Mouse (Mus musculus): Measurements from ENCODE around the gene Zdhhc18. TPM values are rescaled to one million over a fixed set of nuclear protein-coding genes. Genes with fewer than 3 reads are reported as not detected.

Gene Zdhhc18
- polyA plus RNA-seq, 2 experiments, result 4.0 to 38.0 TPM

DNA sequence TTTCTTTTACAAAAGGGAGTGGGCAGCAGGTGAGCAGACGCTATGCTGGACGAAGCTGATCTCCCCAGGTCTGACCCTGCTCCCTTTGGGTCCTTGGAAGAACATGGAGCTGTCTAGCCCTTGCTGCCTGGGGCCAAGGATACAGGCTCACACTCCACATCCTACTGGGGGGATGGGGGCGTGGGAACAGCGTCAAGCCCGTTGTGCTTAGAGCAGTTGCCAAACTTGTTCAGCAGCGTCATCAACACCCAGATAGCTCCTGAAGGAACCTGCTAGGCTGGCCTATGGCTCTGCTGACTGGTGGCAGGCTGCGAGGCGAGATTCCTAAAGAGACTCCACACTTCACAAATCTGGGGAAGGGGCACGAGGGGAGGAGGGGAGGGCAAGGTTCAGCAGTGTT, 44.6 kb downstream of the Zdhhc18 start:
- WGBS, result 57% methylated on average over 9 of the region's 9 CpGs
- Histone ChIP-seq H3K27me3 (ENCODE audit: control insufficient read depth, insufficient read depth, low read length) (peaks cover 20% of the 10 kb centered on the region), H3K9ac (ENCODE audit: low read depth, low read length, severe bottlenecking) (no peak overlapping the region)

DNA sequence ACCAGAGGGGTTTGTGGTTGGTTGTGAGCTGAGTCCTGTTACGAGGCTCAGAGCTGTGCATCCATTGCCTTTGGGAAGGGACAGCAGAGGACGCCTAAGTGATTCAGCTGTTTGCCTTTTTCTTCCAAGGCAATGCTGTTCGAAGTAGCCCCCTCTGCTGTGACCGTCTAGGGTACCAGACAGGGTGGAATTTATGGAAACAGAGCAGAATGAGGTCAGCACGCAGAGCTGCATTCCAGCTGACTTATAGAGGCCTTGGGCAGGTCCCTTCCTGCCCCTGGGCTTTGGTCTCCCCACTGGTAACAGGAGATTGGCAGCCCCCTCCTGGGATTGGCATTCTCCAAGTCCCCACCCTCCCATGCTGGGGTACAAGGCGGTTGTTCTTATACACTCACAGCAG, 45.1 kb downstream of the Zdhhc18 start:
- TF ChIP-seq POLR2A (IDR thresholded peaks at IDR 0.05; ENCODE audit: borderline replicate concordance, extremely low read depth, insufficient read depth, insufficient read length), result no peak
- no peak overlapping the region for H3K27ac ChIP-seq (replicated peaks; ENCODE audit: low read depth, low read length)
- WGBS, result 65% methylated on average over 6 of the region's 6 CpGs
- H3K4me1 ChIP-seq (ENCODE audit: control insufficient read depth, insufficient read depth, low read length), result no peaks in the 10 kb centered on the region
- H3K36me3 ChIP-seq (ENCODE audit: control insufficient read depth, insufficient read depth, low read length), result peaks cover 57% of the 10 kb centered on the region
- no peak for DNase-seq (ENCODE audit: low spot score)
- H3K4me3 ChIP-seq (replicated peaks; ENCODE audit: low read length), result no peak overlapping the region
- H3K9me3 ChIP-seq (ENCODE audit: control insufficient read depth, low read length), result no peaks in the 10 kb centered on the region
- peaks cover 25% of the 10 kb centered on the region for H3K27me3 ChIP-seq (ENCODE audit: control insufficient read depth, insufficient read depth, low read length)
- H3K9ac ChIP-seq (ENCODE audit: low read depth, low read length, severe bottlenecking), result no peak overlapping the region
- ATAC-seq (ENCODE audit: low FRiP score, low read depth), result no peak
- H3K4me2 ChIP-seq (replicated peaks; ENCODE audit: low read depth, low read length, severe bottlenecking), result no peak overlapping the region

More for the DNA sequence above, 44.6 kb downstream of the Zdhhc18 start:
- no peak overlapping the region for H3K4me3 ChIP-seq (replicated peaks; ENCODE audit: low read length)
- H3K9me3 ChIP-seq (ENCODE audit: control insufficient read depth, low read length), result no peaks in the 10 kb centered on the region
- peak; percentile 53 for DNase-seq (ENCODE audit: low spot score)
- no peak overlapping the region for H3K4me2 ChIP-seq (replicated peaks; ENCODE audit: low read depth, low read length, severe bottlenecking)
- no peaks in the 10 kb centered on the region for H3K4me1 ChIP-seq (ENCODE audit: control insufficient read depth, insufficient read depth, low read length)
- TF ChIP-seq POLR2A (IDR thresholded peaks at IDR 0.05; ENCODE audit: borderline replicate concordance, extremely low read depth, insufficient read depth, insufficient read length), result no peak
- H3K27ac ChIP-seq (replicated peaks; ENCODE audit: low read depth, low read length), result peak overlapping the region; percentile 43; the same call in 1 of the 2 replicates
- ATAC-seq (ENCODE audit: low FRiP score, low read depth), result no peak
- H3K36me3 ChIP-seq (ENCODE audit: control insufficient read depth, insufficient read depth, low read length), result peaks cover 60% of the 10 kb centered on the region

DNA sequence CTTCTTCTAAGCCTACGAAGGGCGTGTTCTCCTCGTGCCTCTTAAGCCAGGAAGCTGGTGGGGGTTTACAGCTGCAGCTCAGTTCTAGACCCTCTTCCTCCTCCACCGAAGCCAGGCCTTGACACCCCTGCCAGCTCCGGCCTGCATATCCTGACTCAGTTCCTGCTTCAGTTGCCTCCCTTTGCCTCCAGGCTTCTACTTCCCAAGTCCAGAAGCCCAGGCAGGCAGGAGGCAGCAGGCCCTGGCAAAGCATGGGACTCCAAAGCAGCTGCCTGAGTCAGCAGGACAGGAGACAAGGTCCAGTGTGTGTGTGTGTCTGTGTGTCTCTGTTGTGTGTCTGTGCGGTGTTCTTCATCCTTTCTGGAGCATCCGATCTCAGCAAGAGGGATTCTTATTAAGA, 45.8 kb downstream of the Zdhhc18 start:
- ATAC-seq (ENCODE audit: low FRiP score, low read depth), result no peak
- H3K4me1 ChIP-seq (ENCODE audit: control insufficient read depth, insufficient read depth, low read length), result peaks cover 1% of the 10 kb centered on the region; the same call in 1 of the 2 replicates
- H3K4me2 ChIP-seq (replicated peaks; ENCODE audit: low read depth, low read length, severe bottlenecking), result no peak overlapping the region
- 81% methylated on average over 7 of the region's 7 CpGs for WGBS
- no peak for TF ChIP-seq POLR2A (IDR thresholded peaks at IDR 0.05; ENCODE audit: borderline replicate concordance, extremely low read depth, insufficient read depth, insufficient read length)
- peaks cover 50% of the 10 kb centered on the region for H3K36me3 ChIP-seq (ENCODE audit: control insufficient read depth, insufficient read depth, low read length)
- H3K4me3 ChIP-seq (replicated peaks; ENCODE audit: low read length), result no peak overlapping the region
- peaks cover 26% of the 10 kb centered on the region for H3K27me3 ChIP-seq (ENCODE audit: control insufficient read depth, insufficient read depth, low read length)
- DNase-seq (ENCODE audit: low spot score), result no peak
- no peak overlapping the region for H3K27ac ChIP-seq (replicated peaks; ENCODE audit: low read depth, low read length)
- H3K9me3 ChIP-seq (ENCODE audit: control insufficient read depth, low read length), result no peaks in the 10 kb centered on the region
- H3K9ac ChIP-seq (ENCODE audit: low read depth, low read length, severe bottlenecking), result no peak overlapping the region

DNA sequence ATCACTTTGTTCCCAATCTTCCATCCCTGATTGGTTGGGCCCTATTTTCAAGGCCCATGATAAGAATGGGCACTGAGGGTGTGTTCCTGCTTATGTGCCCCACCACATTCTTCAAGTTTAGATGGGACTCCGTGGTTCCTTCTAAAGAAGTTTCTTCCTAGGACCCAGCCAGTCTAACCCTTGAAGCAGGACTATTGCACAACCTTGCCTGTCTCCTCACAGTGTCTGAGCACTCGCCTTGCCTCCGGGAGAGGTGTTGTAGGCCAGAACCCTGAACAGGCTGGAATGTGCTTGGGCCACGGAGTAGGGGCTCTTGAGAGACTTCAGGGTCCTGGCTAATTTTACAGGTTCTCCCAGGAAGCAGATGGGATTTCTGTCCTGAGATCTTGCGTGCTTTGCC, 46.9 kb downstream of the Zdhhc18 start:
- H3K9me3 ChIP-seq (ENCODE audit: control insufficient read depth, low read length), result no peaks in the 10 kb centered on the region
- ATAC-seq (ENCODE audit: low FRiP score, low read depth) (no peak), DNase-seq (ENCODE audit: low spot score) (no peak)
- TF ChIP-seq POLR2A (IDR thresholded peaks at IDR 0.05; ENCODE audit: borderline replicate concordance, extremely low read depth, insufficient read depth, insufficient read length), result no peak
- no peak overlapping the region for H3K9ac ChIP-seq (ENCODE audit: low read depth, low read length, severe bottlenecking)
- H3K4me2 ChIP-seq (replicated peaks; ENCODE audit: low read depth, low read length, severe bottlenecking), result no peak overlapping the region
- H3K27me3 ChIP-seq (ENCODE audit: control insufficient read depth, insufficient read depth, low read length), result peaks cover 33% of the 10 kb centered on the region
- H3K36me3 ChIP-seq (ENCODE audit: control insufficient read depth, insufficient read depth, low read length), result peaks cover 42% of the 10 kb centered on the region
- H3K4me3 ChIP-seq (replicated peaks; ENCODE audit: low read length), result no peak overlapping the region
- WGBS, result 82% methylated on average over 5 of the region's 5 CpGs
- H3K4me1 ChIP-seq (ENCODE audit: control insufficient read depth, insufficient read depth, low read length), result peaks cover 4% of the 10 kb centered on the region; the same call in 1 of the 2 replicates
- H3K27ac ChIP-seq (replicated peaks; ENCODE audit: low read depth, low read length), result no peak overlapping the region

DNA sequence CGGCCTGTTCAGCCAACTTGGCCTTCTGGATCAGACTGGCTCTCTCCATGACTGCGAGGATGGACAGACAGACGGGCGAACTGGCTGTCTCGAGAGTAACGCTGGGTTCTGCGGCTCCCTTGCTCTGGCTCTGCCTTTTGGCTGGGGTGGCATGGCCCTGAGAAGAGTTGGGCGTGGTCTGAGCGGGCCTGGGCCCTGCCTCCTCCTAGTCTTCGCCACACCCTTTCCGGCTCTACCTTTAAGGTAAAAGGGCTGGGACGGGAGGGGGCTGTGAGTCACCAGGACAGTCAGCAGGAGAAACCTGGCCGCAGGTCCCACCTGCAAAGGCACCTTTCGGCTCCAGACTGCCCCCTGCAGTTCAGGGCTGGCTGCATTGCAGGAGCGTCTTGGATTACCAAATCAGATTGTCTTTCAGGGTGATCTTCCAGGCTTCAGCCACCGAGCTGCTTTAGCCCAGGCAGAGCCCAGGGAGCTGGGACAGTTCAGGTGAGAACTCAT, 48.2 kb downstream of the Zdhhc18 start, which contains the start of gene Sfn:
Sfn (minus strand) TSS at position 448 of the 498 bp plus-strand sequence.
- H3K27me3 ChIP-seq (ENCODE audit: control insufficient read depth, insufficient read depth, low read length), result peaks cover 35% of the 10 kb centered on the region
- H3K9me3 ChIP-seq (ENCODE audit: control insufficient read depth, low read length), result no peaks in the 10 kb centered on the region
- peaks cover 4% of the 10 kb centered on the region; the same call in 1 of the 2 replicates for H3K4me1 ChIP-seq (ENCODE audit: control insufficient read depth, insufficient read depth, low read length)
- peak within 1 kb of the TSS; percentile 32; the same call in 1 of the 2 replicates for H3K4me2 ChIP-seq (replicated peaks; ENCODE audit: low read depth, low read length, severe bottlenecking)
- 2% methylated on average over 16 of the region's 16 CpGs for WGBS
- peak within 1 kb of the TSS; percentile 21; the same call in 1 of the 2 replicates for H3K9ac ChIP-seq (ENCODE audit: low read depth, low read length, severe bottlenecking)
- 0 out of 2 replicates have a peak, but pooled peaks have one; percentile 43 for TF ChIP-seq POLR2A (IDR thresholded peaks at IDR 0.05; ENCODE audit: borderline replicate concordance, extremely low read depth, insufficient read depth, insufficient read length)
- H3K4me3 ChIP-seq (replicated peaks; ENCODE audit: low read length), result peak within 1 kb of the TSS; percentile 19
- DNase-seq (ENCODE audit: low spot score) (peak; percentile 70), ATAC-seq (ENCODE audit: low FRiP score, low read depth) (0 out of 2 replicates have a peak, but pooled peaks have one; percentile 9)
- H3K27ac ChIP-seq (replicated peaks; ENCODE audit: low read depth, low read length), result no peak within 1 kb of the TSS
- peaks cover 30% of the 10 kb centered on the region for H3K36me3 ChIP-seq (ENCODE audit: control insufficient read depth, insufficient read depth, low read length)
